Mouse (Mus musculus): ENCODE measurements around the gene Ddx39.

DNA sequence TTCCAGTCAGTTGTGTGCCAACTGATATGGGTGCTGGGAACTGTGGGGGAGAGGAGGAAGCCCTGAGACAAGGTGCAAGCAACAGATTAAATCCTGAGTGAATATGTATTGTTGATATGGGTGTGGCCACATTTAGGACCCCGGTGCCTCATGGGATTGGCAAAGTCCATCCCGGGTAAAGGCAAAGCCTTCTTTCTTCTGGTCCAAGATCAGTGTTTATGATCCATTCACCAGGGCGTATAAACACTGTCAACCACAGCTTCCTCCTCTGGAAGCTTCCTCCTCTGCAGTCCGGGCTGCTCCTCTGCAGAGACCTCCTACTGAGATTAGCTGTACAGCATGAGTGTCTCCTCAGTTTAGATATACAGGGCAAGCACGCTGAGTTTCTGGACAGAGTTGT, 53.5 kb downstream of the Ddx39 start:
- TF ChIP-seq CTCF (IDR thresholded peaks at IDR 0.05; ENCODE audit: low read depth) (no peak), EP300 (IDR thresholded peaks at IDR 0.05; ENCODE audit: low read depth) (no peak)

All from heart, postnatal 0 days (tissue).